Mouse (Mus musculus): ENCODE measurements around the gene Hmg20b. TPM values are rescaled to one million over a fixed set of nuclear protein-coding genes. Genes with fewer than 3 reads are reported as not detected.

Gene Hmg20b
- polyA plus RNA-seq, 1 experiment from 2014 or later = 50.4 TPM

DNA sequence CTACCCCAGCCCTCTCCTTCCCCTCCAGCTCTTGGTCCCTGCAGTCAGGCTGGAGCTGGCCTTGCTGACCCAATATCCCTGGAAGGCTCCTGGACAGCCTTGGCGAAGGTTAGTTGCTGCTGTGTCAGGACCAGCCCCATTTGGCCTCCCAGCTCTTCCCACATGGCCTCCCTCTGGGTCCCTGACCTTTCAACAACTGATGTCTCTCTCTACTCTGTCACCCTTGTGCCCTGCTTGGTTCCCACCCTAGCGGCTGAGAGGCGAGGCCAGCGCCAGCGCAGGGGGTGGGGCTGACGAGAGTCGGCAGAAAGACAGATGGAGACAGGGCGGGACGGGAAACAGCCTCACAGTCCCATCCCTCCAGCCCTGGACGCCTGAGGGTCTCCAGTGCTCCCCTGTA is 21.9 kb downstream of the Hmg20b start, which contains the start of gene Tbxa2r:
TSS of gene Tbxa2r (plus strand) at position 346 of the 400 bp plus-strand sequence.
- Histone ChIP-seq H3K36me3 (peaks cover 50% of the 10 kb centered on the region), H3K9me3 (no peaks in the 10 kb centered on the region), H3K9ac (peak within 1 kb of the TSS; percentile 19; the same call in 1 of the 2 replicates), H3K4me2 (no peak within 1 kb of the TSS), H3K4me3 (no peak within 1 kb of the TSS), H3K4me1 (replicated peaks) (peaks cover 9% of the 10 kb centered on the region; the same call in 1 of the 2 replicates), H3K27ac (no peak within 1 kb of the TSS; the same call in 1 of the 2 replicates), H3K27me3 (peaks cover 27% of the 10 kb centered on the region)
- ATAC-seq (ENCODE audit: low FRiP score) = no peak
- 11% methylated on average over 10 of the region's 10 CpGs for WGBS

- Histone ChIP-seq H3K27me3 (peaks cover 22% of the 10 kb centered on the region), H3K27ac (no peak overlapping the region; the same call in 1 of the 2 replicates), H3K9ac (peak overlapping the region; percentile 19; the same call in 1 of the 2 replicates), H3K36me3 (peaks cover 54% of the 10 kb centered on the region), H3K4me3 (no peak overlapping the region), H3K9me3 (no peaks in the 10 kb centered on the region), H3K4me2 (no peak overlapping the region), H3K4me1 (replicated peaks) (peaks cover 9% of the 10 kb centered on the region)
- WGBS = 41% methylated on average over 2 of the region's 2 CpGs
- no peak for ATAC-seq (ENCODE audit: low FRiP score)
Observed at GRCm38 (mm10) chr10:81327959-81328358, 22.3 kb downstream of the Hmg20b start.

- no peak overlapping the region for H3K4me3 ChIP-seq
- H3K9ac ChIP-seq = no peak overlapping the region
- H3K4me1 ChIP-seq (replicated peaks) = peaks cover 14% of the 10 kb centered on the region
- WGBS = 80% methylated on average over 6 of the region's 6 CpGs
- ATAC-seq (ENCODE audit: low FRiP score) = no peak
- H3K36me3 ChIP-seq = peaks cover 61% of the 10 kb centered on the region
- H3K9me3 ChIP-seq = no peaks in the 10 kb centered on the region
- H3K4me2 ChIP-seq = no peak overlapping the region
- peak overlapping the region; percentile 48; the same call in 1 of the 2 replicates for H3K27ac ChIP-seq
- H3K27me3 ChIP-seq = peaks cover 11% of the 10 kb centered on the region
Observed at GRCm38 (mm10) chr10:81326858-81327257, 23.4 kb downstream of the Hmg20b start.

- H3K27me3 ChIP-seq = peaks cover 6% of the 10 kb centered on the region
- no peak overlapping the region for H3K4me3 ChIP-seq
- H3K4me1 ChIP-seq (replicated peaks) = peaks cover 19% of the 10 kb centered on the region
- H3K27ac ChIP-seq = no peak overlapping the region
- no peak overlapping the region for H3K4me2 ChIP-seq
- H3K9ac ChIP-seq = no peak overlapping the region
- ATAC-seq (ENCODE audit: low FRiP score) = no peak
- H3K36me3 ChIP-seq = peaks cover 61% of the 10 kb centered on the region
- 95% methylated on average over 18 of the region's 18 CpGs for WGBS
- H3K9me3 ChIP-seq = no peaks in the 10 kb centered on the region
Observed at GRCm38 (mm10) chr10:81325781-81326180, 24.5 kb downstream of the Hmg20b start.

- H3K9me3 ChIP-seq = no peaks in the 10 kb centered on the region
- peaks cover 19% of the 10 kb centered on the region for H3K4me1 ChIP-seq (replicated peaks)
- no peak for ATAC-seq (ENCODE audit: low FRiP score)
- 94% methylated on average over 21 of the region's 21 CpGs for WGBS
- H3K9ac ChIP-seq = no peak overlapping the region
- no peak overlapping the region for H3K4me2 ChIP-seq
- H3K27me3 ChIP-seq = 0 out of 2 replicates have a peak, but pooled peaks cover under 1% of the 10 kb centered on the region
- H3K4me3 ChIP-seq = no peak overlapping the region
- H3K27ac ChIP-seq = no peak overlapping the region
- peaks cover 61% of the 10 kb centered on the region for H3K36me3 ChIP-seq
Observed at GRCm38 (mm10) chr10:81325176-81325575, 25.1 kb downstream of the Hmg20b start.

DNA sequence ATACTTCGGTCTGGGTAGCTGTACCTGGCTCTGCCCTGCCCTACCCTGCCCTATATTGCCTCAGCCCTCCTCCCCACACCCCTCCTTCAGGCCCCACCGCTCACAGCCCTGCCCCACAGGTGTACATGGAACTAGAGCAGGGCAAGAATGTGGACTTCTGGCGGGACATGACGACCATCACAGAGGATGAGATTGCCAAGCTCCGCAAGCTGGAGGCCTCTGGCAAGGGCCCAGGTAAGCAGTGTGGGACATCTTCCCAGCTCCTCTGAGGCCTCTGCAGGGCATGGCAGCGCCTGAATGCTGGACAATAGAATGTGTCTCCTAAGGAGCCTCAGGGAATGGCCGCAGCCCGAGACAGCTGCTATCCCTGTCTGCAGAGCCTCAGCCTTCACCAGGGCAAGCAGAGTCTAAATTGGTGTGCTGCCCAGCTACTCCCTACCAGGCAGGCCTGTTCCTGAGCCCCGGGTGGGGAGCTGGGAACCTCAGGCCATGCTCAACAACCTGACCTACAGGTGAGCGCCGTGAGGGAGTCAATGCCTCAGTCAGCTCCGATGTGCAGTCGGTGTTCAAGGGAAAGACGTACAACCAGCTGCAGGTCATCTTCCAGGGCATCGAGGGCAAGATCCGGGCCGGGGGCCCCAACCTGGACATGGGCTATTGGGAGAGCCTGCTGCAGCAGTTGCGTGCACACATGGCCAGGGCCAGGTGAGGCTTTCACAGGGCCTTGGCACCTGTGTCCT is 26.3 kb downstream of the Hmg20b start:
- no peaks in the 10 kb centered on the region for H3K27me3 ChIP-seq
- H3K9me3 ChIP-seq = no peaks in the 10 kb centered on the region
- peaks cover 30% of the 10 kb centered on the region for H3K4me1 ChIP-seq (replicated peaks)
- H3K9ac ChIP-seq = no peak overlapping the region
- WGBS = 95% methylated on average over 18 of the region's 18 CpGs
- ATAC-seq (ENCODE audit: low FRiP score) = no peak
- H3K4me3 ChIP-seq = no peak overlapping the region
- peaks cover 62% of the 10 kb centered on the region for H3K36me3 ChIP-seq
- no peak overlapping the region for H3K4me2 ChIP-seq
- no peak overlapping the region for H3K27ac ChIP-seq

- 96% methylated on average over 23 of the region's 23 CpGs for WGBS
- H3K36me3 ChIP-seq = peaks cover 68% of the 10 kb centered on the region
- no peaks in the 10 kb centered on the region for H3K27me3 ChIP-seq
- no peak for ATAC-seq (ENCODE audit: low FRiP score)
- H3K4me2 ChIP-seq = no peak overlapping the region
- no peak overlapping the region for H3K9ac ChIP-seq
- H3K4me3 ChIP-seq = no peak overlapping the region
- no peaks in the 10 kb centered on the region for H3K9me3 ChIP-seq
- peaks cover 34% of the 10 kb centered on the region for H3K4me1 ChIP-seq (replicated peaks)
- no peak overlapping the region for H3K27ac ChIP-seq
Observed at GRCm38 (mm10) chr10:81323141-81323775, 27.0 kb downstream of the Hmg20b start.

- no peak for ATAC-seq (ENCODE audit: low FRiP score)
- peak overlapping the region; percentile 84 for H3K4me2 ChIP-seq
- H3K36me3 ChIP-seq = peaks cover 68% of the 10 kb centered on the region
- peak overlapping the region; percentile 90 for H3K9ac ChIP-seq
- no peaks in the 10 kb centered on the region for H3K27me3 ChIP-seq
- no peaks in the 10 kb centered on the region for H3K9me3 ChIP-seq
- WGBS = 94% methylated on average over 27 of the region's 27 CpGs
- H3K4me3 ChIP-seq = peak overlapping the region; percentile 74
- H3K4me1 ChIP-seq (replicated peaks) = peaks cover 32% of the 10 kb centered on the region
- H3K27ac ChIP-seq = no peak overlapping the region
Observed at GRCm38 (mm10) chr10:81322444-81322843, 27.8 kb downstream of the Hmg20b start.

DNA sequence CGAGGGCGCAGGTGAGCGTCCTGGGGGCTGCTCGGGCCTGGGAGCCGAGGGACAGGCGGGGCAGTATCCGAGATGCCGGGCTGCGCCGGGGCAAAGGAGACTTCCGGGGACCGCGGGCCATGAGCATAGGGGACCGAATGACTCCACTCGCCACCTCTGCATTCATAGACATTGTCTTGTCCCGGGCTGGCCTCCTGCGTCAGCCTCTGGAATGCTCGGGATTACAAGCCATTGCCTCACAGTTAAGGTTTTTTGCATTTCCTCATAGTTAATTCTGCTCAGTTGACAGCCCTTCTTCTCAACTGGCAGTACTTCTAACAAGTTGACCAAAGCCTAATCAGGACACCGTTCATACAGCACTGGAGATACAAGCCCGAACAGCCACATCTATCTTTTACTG is 28.8 kb downstream of the Hmg20b start:
- Histone ChIP-seq H3K9me3 (no peaks in the 10 kb centered on the region), H3K27ac (peak overlapping the region; percentile 90), H3K4me3 (peak overlapping the region; percentile 74), H3K4me2 (peak overlapping the region; percentile 84), H3K4me1 (replicated peaks) (peaks cover 42% of the 10 kb centered on the region), H3K27me3 (no peaks in the 10 kb centered on the region), H3K36me3 (peaks cover 66% of the 10 kb centered on the region), H3K9ac (peak overlapping the region; percentile 90)
- 3% methylated on average over 20 of the region's 20 CpGs for WGBS
- ATAC-seq (ENCODE audit: low FRiP score) = peak; percentile 0; the same call in 1 of the 2 replicates

DNA sequence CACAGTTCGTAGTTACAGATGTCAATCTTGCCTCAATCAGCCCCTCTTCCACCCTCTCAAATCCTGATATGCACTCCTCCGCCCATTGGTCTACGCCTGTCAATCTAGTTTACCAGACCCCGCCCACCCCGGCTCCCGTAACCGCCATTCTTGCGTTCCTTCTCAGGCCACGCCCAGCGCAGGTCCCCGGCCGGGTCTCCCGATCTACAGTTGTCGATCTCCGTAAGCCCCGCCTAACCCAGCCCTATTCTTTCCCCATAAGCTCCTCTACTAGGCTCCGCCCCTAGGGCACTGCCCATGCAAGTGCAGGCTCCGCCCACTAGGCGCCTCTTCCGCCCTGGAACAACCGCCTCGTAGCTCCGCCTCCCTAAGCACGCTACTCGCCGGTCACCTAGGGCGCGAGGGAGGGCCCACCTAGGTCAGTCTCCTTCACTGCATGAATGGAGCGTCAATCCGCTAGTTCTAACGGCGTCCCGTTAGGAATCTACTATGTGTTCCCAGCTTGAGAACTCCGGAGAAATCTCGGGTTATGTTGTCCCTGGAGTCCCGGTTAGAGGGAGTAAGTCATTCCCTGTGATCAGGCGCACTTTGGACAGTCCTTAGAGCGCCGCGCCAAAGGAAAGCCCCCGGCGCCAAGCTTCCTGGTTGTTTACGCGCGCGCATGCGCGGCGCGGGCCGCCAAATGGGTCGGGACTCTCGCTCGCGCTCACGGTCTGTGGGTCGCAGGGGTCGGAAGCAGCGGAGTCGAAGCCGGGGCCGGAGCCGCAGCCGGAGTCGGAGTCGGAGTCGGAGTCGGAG is 29.5 kb downstream of the Hmg20b start, which contains the start of gene Cactin:
TSS of gene Cactin (plus strand) at position 554 of the 798 bp plus-strand sequence.
- Histone ChIP-seq H3K9ac (peak within 1 kb of the TSS; percentile 90), H3K4me2 (peak within 1 kb of the TSS; percentile 84), H3K4me1 (replicated peaks) (peaks cover 45% of the 10 kb centered on the region), H3K4me3 (peak within 1 kb of the TSS; percentile 74), H3K27ac (peak within 1 kb of the TSS; percentile 90), H3K27me3 (no peaks in the 10 kb centered on the region), H3K36me3 (peaks cover 66% of the 10 kb centered on the region), H3K9me3 (no peaks in the 10 kb centered on the region)
- peak; percentile 93 for ATAC-seq (ENCODE audit: low FRiP score)
- WGBS = under 1% methylated on average over 68 of the region's 68 CpGs

GRCm38 (mm10) chr10:81319741-81320549 is 30.3 kb downstream of the Hmg20b start:
- WGBS = 2% methylated on average over 38 of the region's 38 CpGs
- peak; percentile 0 for ATAC-seq (ENCODE audit: low FRiP score)
- Histone ChIP-seq H3K9ac (peak overlapping the region; percentile 67), H3K36me3 (peaks cover 66% of the 10 kb centered on the region), H3K27ac (peak overlapping the region; percentile 90), H3K4me3 (peak overlapping the region; percentile 74), H3K4me2 (peak overlapping the region; percentile 84), H3K9me3 (no peaks in the 10 kb centered on the region), H3K27me3 (no peaks in the 10 kb centered on the region), H3K4me1 (replicated peaks) (peaks cover 45% of the 10 kb centered on the region)
